Mouse (Mus musculus): ENCODE results near the gene Bpnt1. TPM values are rescaled to one million over a fixed set of nuclear protein-coding genes. Genes with fewer than 3 reads are reported as not detected.

Bpnt1 gene
- total and polyA plus RNA-seq, 3 experiments = 22.0 to 29.1 TPM; not detected in 1

DNA sequence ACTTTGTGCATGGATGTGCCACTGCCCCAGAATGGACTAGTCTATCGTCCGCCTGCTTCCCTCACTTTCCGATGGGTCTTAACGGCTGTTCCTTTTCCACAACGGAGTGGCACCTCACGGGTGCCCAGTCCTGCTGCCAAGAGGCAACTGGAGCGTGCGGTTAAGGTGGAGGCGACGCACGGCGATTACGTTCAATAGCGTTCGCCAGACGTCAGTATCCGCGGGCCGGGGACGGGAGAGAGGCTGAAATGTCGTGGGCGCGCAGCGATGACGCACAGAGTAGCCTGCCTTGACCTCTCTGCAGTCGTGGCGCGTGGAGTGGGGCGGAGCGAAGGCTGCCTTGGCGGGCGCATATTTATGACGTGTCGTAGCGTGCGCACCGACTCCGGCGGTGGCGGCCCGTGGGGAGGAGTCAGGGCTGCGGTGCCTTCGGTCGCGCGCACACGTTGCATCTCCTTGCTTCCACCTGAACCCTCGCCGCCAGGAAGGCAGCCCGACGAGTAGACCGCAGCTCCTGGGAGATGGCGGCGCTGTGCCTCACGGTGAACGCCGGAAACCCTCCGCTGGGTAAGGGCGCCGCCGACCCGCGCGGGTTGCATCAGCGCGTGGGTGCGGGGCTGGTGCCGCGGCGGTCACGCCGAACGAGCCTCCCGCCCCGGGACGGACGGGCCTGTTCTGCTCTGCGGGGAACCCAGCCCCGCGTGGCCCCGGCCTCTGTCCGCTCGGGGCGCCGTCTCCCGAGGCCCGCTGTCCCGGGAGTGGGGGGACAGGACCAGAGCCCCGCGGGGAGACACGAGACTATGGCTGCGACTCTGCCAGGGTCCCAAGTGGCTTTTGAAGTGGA is 30.9 kb downstream of the Bpnt1 start, which contains the start of gene Eprs (continued):
- no peak for TF ChIP-seq E2F4 (IDR thresholded peaks at IDR 0.05; ENCODE audit: borderline replicate concordance, low read depth, low read length)
- TF ChIP-seq ZKSCAN1 (IDR thresholded peaks at IDR 0.05; ENCODE audit: low read depth, low read length) = no peak
- TF ChIP-seq HCFC1 (IDR thresholded peaks at IDR 0.05; ENCODE audit: low read depth, low read length) = peak; percentile 96
- TF ChIP-seq USF2 (IDR thresholded peaks at IDR 0.05; ENCODE audit: borderline replicate concordance in 1 of 2, insufficient read depth in 1 of 2, low read depth in 1 of 2, low read length in 2 of 2) = no peak
- TF ChIP-seq TBP (IDR thresholded peaks at IDR 0.05; ENCODE audit: low read depth, low read length) = no peak; the same call in 1 of the 2 replicates
- no peak for TF ChIP-seq CHD2 (IDR thresholded peaks at IDR 0.05; ENCODE audit: low read length)
- no peak for TF ChIP-seq RAD21 (IDR thresholded peaks at IDR 0.05; ENCODE audit: low read depth, low read length)
- TF ChIP-seq ZC3H11A (IDR thresholded peaks at IDR 0.05; ENCODE audit: low read depth, low read length) = peak; percentile 38; the same call in 1 of the 2 replicates
- TF ChIP-seq NRF1 (IDR thresholded peaks at IDR 0.05; ENCODE audit: insufficient read depth, low read depth, low read length, poor library complexity, severe bottlenecking) = peak; percentile 64
- peak; percentile 48; the same call in 1 of the 2 replicates for TF ChIP-seq MAZ (IDR thresholded peaks at IDR 0.05; ENCODE audit: low read depth, low read length)
- TF ChIP-seq SMC3 (IDR thresholded peaks at IDR 0.05; ENCODE audit: low read depth, low read length) = no peak
- no peak for TF ChIP-seq GATA1 (IDR thresholded peaks at IDR 0.05; ENCODE audit: low read depth, low read length)
- peak; percentile 48; the same call in 1 of the 2 replicates for TF ChIP-seq ELF1 (IDR thresholded peaks at IDR 0.05; ENCODE audit: low read depth, low read length)
- TF ChIP-seq MAFK (IDR thresholded peaks at IDR 0.05; ENCODE audit: borderline replicate concordance, low read depth, low read length) = no peak
- TF ChIP-seq ZMIZ1 (IDR thresholded peaks at IDR 0.05; ENCODE audit: low read depth, low read length) = peak; percentile 88
- peak; percentile 79 for TF ChIP-seq KAT2A (conservative IDR thresholded peaks at IDR 0.05; ENCODE audit: low read depth, low read length)
- peak; percentile 85 for TF ChIP-seq ETS1 (IDR thresholded peaks at IDR 0.05; ENCODE audit: low read depth, low read length)
- peak; percentile 74 to 97 for TF ChIP-seq POLR2A (IDR thresholded peaks at IDR 0.05; ENCODE audit: control insufficient read depth in 1 of 2, insufficient read depth in 1 of 2, low read depth in 1 of 2, low read length in 2 of 2, poor library complexity in 1 of 2)
- TF ChIP-seq NELFE (IDR thresholded peaks at IDR 0.05; ENCODE audit: low read depth, low read length) = peak; percentile 95
- TF ChIP-seq TAL1 (IDR thresholded peaks at IDR 0.05; ENCODE audit: low read length) = no peak
- TF ChIP-seq EP300 (IDR thresholded peaks at IDR 0.05; ENCODE audit: low read depth in 1 of 2, low read length in 2 of 2) = peak in 1 of 2 experiments; percentile 17; a peak in 1 of 4 replicates
- 0 out of 2 replicates have a peak, but pooled peaks have one; percentile 6 for TF ChIP-seq USF1 (IDR thresholded peaks at IDR 0.05; ENCODE audit: low read depth, low read length)
